Mouse (Mus musculus) lung, adult 18-20 months (tissue): Measurements from ENCODE around the gene Nlrp6.

ENCODE experiments used
- DNase-seq, 2 experiments: peaks; one replicate each; pipeline ENCODE4 v3.0.0; 2022; ENCODE audit warnings: mixed read lengths in 2 of 2

Nlrp6 gene

DNA sequence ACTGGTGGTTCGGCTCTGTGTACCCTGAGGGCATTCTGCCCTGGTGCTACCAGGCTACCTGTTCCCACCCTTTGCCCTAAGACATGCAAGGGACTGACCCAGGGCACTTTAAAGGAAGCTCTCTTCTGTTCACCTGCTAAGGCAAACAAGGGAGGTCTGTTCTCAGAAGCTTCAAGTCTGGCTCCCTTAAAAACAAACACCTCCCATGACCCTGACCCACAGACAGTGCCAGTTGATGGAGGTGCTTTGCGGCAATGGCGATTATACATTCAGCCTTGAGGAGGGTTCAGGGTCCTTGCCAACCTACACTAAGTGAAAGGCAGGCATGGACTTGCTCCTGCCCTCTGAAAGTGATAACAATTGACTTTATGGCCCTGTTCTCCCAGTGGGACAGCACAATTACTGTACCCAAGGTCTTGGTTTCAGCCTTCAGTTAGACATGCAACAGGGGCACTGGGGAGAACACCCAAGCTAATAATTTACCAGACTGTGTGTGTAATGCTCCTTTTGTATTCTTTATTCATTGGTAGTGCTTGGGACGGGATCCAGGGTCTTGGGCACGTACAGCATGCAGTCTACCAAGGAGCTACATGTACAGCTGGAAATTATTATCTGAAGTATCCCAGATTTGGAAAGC, 7.7 kb upstream of the Nlrp6 start:
- DNase-seq, result no peak

DNA sequence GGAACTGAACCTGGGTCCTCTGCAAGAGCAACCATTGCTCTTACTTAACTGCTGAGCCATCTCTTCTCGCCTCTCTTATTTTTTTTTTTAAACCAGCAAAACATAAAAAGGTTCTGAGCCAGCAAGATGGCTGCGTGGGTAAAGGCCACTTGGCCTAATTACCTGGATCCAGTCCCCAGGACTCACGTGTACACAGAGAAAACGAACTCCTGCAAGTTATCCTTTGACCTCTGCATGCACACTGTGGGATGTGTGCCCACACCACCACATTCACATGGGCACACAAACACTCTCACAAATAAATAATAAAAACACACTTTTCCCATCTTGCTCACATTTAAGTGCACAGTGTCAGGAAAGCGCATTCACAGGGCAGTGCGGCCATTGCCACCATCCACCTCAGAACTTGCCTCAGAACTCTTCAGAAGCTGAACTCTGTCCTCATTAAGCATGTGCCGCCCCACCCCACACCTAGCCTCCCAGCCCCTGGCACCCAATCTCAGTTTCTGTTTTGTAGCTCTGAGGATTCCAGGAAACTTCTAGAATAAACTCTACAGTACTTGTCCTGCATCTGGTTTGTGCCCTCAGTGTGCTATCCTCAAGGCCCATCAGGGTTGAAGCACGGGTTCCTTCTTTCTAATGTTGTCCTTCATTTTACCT, 6.5 kb upstream of the Nlrp6 start:
- DNase-seq, result no peak

DNA sequence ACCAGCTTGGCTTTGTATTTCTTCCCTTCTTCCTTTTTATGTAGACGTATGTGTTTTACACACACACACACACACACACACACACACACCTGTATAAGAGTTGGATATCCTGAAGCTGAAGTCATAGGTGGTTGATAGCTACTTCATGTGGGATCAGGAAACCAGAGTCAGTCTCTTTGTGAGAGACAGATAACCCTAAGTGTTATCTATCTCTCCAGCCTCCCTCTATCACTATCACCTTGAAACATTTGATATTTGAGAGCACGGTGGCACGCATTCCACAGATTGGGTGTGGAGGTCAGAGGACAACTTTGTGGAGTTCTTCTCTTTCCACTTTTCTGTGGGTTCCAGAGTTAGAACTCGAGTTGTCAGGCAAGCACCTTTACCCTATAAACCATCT, 791 bp upstream of the Nlrp6 start:
- no peak for DNase-seq

DNA sequence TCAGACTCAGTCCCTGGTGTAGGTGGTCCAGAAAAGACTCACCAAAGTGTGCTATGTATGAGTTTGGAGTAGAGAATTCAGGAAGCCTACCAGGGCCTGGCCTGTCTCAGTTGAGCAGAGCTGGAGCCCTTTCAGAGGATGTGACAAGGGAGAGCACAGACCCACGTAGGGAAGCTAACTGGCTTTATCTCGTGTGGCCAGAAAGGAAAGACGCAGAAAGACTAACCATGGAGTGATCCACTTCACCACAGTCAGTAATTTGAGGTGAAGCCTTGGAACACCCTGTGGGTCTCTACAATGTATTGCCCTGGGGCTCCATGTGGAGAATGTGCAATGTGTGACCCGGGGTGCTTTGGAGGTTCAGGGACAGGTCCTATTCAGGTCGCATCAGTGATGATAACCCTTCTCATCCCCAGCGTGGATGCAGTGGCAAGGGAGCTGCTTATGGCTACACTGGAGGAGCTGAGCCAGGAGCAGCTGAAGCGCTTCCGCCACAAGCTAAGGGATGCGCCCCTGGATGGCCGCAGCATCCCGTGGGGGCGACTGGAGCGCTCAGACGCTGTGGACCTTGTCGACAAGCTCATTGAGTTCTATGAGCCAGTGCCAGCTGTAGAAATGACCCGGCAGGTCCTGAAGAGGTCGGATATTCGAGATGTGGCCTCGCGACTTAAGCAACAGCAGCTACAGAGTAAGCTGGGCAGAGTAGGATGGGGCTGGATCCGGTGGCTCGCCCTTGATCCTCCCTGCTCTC, 698 bp downstream of the Nlrp6 start:
- DNase-seq, result no peak

DNA sequence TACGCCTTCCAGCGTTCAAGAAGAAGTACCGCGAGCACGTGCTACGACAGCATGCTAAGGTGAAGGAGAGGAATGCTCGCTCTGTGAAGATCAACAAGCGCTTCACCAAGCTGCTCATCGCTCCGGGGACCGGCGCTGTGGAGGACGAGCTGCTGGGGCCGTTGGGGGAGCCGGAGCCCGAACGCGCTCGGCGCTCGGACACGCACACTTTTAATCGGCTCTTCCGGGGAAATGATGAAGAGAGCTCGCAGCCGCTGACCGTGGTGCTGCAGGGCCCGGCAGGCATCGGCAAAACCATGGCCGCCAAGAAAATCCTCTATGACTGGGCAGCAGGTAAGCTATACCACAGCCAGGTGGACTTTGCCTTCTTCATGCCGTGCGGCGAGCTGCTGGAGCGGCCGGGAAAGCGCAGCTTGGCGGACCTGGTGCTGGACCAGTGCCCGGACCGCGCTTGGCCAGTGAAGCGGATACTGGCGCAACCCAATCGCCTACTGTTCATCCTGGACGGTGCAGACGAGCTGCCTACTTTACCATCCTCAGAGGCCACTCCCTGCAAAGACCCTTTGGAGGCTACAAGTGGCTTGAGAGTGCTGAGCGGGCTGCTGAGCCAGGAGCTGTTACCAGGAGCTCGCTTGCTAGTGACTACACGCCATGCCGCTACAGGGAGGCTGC, 1.8 kb downstream of the Nlrp6 start:
- DNase-seq, result peak; percentile 33 to 35

- DNase-seq, result no peak
Observed at GRCm38 (mm10) chr7:140923070-140923775, 2.5 kb downstream of the Nlrp6 start.

DNA sequence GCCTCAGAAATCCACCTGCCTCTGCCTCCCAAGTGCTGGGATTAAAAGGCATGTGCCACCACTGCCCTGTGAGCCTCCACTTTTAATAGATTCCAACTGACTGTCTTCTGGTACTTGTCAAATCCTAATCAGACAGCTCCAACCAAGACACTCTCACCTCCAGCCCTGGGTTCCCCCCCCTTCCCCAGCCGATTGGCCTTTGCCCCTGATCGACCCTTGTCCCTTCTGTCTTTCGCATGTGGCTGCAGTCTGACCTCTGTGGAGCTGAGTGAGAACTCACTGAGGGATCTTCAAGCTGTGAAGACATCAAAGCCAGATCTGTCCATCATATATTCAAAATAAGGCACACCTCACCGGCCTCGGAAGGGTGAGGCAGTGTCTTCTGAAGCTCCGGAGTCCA, 6.5 kb downstream of the Nlrp6 start:
- DNase-seq, result no peak

DNA sequence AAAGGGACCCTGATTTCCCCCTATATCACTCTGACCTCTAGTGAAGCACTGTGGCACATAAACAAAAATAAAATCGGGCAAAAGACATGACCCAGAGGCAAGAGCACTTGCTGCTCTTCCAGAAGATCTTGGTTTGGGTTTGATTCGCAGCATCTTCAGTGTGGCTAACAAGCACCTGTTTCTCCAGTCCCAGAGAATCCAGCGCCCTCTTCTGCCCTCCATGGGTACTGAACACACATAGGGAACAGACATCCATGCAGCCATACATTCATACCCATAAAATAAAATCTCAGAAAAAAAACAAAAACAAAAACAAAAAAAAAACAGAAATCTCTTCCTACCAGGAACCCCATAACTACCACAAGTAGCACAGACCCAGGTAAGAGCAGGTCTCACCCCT, 17.7 kb downstream of the Nlrp6 start:
- DNase-seq, result no peak

- no peak for DNase-seq
Observed at GRCm38 (mm10) chr7:140938896-140939295, 18.2 kb downstream of the Nlrp6 start.

GRCm38 (mm10) chr7:140939669-140940171, 19.0 kb downstream of the Nlrp6 start:
- DNase-seq, result peak; percentile 41 to 50

GRCm38 (mm10) chr7:140941222-140942051, 20.7 kb downstream of the Nlrp6 start, which contains the start of gene Pgghg:
Pgghg (plus strand) TSS chr7:140941391.
- DNase-seq, result peak; percentile 92 to 94

DNA sequence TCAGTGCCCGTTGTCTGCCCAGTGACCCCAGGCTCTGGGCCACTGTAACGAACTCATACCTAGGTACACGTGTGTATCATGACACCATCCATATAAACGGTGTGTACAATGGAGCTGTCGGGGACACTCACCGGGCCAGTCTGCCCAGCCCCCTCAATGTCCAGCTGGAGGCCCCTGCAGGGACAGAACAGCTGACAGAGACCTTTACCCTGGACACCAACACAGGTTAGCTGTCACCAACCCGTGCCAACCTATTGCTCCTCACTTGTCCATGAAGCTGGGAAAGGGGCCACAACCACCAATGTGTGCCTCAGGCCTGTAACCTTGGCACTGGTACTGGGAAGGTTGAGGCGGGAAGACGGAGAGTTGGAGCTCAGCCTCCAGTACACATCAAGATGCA, 21.6 kb downstream of the Nlrp6 start:
- no peak for DNase-seq

- no peak for DNase-seq
Observed at GRCm38 (mm10) chr7:140942811-140943210, 22.1 kb downstream of the Nlrp6 start.

DNA sequence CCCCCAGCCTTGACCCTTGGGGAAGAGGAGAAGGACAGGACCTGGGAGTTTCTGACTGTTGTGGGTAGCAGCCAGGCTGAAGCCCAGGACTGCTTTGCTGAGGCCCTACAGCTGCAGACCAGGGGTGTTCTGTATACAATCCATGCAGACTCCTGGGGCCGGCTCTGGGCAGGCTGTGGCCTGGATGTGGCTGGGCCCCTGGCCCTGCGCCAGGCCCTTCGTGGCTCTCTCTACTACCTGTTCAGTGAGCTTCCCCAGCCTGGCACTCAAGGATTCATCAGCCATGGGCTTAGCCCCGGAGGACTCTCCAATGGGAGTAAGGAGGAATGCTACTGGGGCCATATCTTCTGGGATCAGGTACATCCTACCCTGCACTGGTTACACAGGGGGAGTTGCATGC, 22.7 kb downstream of the Nlrp6 start:
- no peak for DNase-seq

DNA sequence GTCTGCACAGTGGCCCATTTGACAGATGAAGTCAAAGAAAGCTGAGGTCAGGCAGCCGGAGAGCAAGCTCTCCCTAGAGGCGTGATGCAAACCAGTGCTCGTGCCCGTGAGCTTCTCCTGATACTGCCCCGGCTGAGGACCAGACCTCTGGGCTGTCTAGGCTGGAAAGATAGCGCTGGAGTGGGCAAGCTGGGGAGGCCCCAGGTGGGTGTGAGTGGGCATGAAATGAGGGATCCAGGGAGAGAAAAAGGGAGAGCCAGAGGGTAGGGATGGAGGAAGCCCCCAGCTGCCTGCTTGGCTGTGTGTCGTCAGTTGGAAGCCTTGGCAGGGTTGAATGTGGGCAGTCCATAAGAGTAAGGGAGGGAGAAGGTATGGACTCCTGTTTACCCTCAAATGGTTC, 23.5 kb downstream of the Nlrp6 start:
- no peak for DNase-seq

- no peak for DNase-seq
Observed at GRCm38 (mm10) chr7:140945247-140945646, 24.5 kb downstream of the Nlrp6 start.

GRCm38 (mm10) chr7:140946311-140946710, 25.6 kb downstream of the Nlrp6 start:
- no peak for DNase-seq

DNA sequence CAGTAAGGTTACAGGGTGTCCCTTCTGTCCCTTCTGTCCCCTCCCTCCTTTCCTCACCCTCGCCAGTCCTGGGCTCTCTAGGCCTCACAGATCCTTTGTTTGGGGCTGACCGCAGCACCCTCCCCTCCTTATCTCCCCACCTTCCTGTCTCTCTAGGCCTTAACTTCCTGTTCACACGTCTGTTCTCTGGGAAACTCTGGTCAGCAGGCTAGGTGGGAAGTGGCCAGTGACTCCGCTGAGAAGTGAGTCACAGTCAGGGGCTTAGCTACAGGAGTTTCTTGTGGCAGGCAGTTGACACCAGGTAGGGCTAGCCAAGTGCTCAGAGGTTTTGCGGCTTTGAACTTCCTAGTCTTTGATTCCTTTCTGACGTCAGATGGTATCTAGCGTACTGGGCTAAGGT, 26.3 kb downstream of the Nlrp6 start:
- peak; percentile 52 to 64 for DNase-seq

DNA sequence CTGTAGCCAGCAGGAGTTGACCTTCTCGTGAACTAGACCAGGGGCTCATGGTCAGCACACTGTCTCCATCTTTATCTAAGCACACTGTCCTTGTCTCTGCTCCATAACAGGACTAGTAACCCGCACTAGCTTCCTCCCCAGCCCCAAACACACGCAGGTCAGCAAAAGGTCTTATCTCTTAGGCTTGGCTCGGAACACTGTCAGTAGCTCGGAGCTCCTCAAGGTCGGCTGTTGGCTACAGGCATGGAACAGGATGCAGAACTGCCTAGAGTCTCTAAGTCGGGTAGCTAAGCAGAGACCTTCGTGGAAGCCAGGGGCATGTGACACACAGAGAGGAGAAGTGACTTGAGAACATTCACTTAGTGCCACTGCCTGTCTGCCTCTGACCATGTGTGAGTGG, 27.5 kb downstream of the Nlrp6 start:
- DNase-seq, result no peak

- no peak for DNase-seq
Observed at GRCm38 (mm10) chr7:140949255-140949654, 28.6 kb downstream of the Nlrp6 start.

DNA sequence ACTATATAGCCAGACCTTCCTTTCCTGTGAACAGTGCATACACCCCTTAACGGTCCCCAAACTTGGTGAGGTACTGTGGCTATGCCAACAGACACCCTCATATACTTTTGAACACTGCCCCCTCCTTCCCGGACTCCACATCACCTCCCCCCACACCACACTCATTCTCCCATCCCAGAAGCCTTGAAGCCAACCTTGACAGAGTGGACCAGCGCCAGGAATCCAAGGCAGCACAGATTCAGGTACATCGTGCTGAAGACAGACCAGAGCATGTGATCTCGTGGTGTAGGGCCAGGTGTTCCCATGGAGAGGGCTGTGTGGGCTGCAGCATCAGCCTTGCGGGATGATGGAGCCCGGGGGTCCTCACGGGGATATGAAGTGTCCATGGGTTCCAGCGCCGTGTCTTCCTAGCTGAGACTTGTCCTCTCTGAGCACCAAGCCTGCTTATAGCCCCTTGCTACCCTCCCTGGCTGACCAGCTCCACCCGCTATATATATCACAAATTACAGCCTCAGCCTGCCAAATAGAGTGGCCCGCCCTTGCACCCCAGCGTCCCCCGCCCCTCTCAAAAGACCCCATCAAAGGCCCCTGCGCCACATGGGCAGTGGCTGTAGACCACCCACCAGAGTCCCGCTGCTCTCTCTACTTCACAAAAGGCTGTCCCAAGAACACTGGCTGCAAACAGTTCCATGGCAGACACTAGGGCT, 29.3 kb downstream of the Nlrp6 start, which contains the start of gene Ifitm5:
Gene Ifitm5 (minus strand): TSS at position 468 of the 707 bp plus-strand sequence.
- no peak for DNase-seq
